Mouse (Mus musculus) splenic B cell, adult 2 months (primary cell): ENCODE data around the gene Ahr.

Source experiments
- DNase-seq: peaks from one replicate; pipeline ENCODE4 v3.0.0-alpha.2; 2011; ENCODE audit warnings: low read depth, low spot score
- H3K27me3 ChIP-seq: 2 replicates; pipeline ENCODE4 v1.6.1; 2012; ENCODE audit warnings: mild to moderate bottlenecking, low read length, moderate library complexity, mixed read lengths; ENCODE audit not compliant: control insufficient read depth, poor library complexity, insufficient read depth, severe bottlenecking
- H3K36me3 ChIP-seq: 2 replicates; pipeline ENCODE4 v1.6.1; 2012; ENCODE audit warnings: mild to moderate bottlenecking, low read length, moderate library complexity, mixed read lengths; ENCODE audit not compliant: control insufficient read depth, poor library complexity, insufficient read depth, severe bottlenecking

Ahr gene

GRCm38 (mm10) chr12:35530587-35530986 is 4.3 kb downstream of the Ahr start:
- no peak for DNase-seq

DNA sequence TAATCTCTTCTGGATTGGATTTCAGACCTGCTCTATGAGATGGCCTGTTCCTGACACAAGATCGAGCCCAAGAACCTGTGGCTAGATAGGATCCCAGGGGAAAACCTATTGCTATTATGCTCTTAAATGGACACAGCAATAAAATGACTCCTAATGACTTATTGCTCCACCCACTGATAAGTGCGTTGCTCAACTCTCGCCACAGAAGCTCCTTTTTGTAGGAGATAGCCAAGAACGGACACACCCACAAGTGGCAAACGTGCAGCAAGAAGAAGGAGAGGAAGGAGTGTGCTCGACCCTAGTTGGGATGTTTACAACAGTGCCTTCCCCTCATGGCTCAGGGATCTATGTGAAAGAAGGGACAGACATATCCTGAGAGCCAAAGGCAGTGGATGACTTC is 7.4 kb downstream of the Ahr start:
- H3K36me3 ChIP-seq = 0 out of 2 replicates have a peak, but pooled peaks cover 3% of the 10 kb centered on the region
- DNase-seq = no peak
- H3K27me3 ChIP-seq = no peaks in the 10 kb centered on the region

More at GRCm38 (mm10) chr12:35530587-35530986, 4.3 kb downstream of the Ahr start:
- Histone ChIP-seq H3K36me3 (0 out of 2 replicates have a peak, but pooled peaks cover 3% of the 10 kb centered on the region), H3K27me3 (no peaks in the 10 kb centered on the region)

DNA sequence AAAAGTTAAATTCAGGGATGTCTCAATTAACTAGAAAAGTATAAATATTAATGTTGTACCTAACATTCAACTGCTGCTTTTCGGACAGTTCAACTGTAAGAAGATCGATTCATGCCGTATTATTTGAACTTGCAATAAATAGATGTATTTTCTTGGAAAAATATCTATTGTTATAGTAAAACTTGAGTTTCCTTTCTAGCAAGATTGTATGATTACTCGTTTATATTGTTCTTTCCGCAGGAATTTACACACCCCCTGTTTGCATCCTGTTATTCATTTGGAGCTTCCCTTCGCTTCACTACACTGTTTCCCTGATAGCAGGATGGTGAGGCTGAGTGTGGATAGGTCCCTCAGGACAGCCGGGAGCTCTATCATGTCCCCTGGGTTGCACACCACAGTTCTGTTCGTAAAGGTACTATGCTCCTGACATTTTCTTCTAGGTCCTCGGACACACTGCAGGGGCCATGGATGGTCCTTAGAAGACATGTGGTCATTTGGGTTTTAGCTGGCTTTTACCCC is 12.2 kb downstream of the Ahr start:
- DNase-seq = no peak
- no peaks in the 10 kb centered on the region for H3K27me3 ChIP-seq
- H3K36me3 ChIP-seq = no peaks in the 10 kb centered on the region

DNA sequence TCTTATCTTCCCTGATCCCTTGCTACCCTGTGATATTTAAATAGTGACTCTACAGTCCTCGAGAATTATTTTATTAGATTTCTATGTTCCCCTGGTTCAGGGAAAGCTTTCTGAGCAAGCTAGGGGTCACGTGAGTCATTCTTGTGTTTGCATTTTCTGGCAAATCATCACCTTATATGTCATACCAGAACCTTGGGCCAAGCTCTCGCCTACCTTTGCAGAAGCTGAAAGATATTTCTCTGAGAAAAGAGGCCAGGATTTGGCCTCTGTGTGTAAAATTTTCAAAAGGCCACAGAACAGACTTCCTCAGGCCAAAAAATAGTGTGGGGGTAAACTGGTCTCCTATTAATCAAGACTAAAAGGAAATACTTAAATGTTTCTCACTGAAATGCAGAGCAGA is 19.2 kb downstream of the Ahr start:
- H3K27me3 ChIP-seq = no peaks in the 10 kb centered on the region
- H3K36me3 ChIP-seq = no peaks in the 10 kb centered on the region
- no peak for DNase-seq

GRCm38 (mm10) chr12:35514671-35515070 is 20.2 kb downstream of the Ahr start:
- no peaks in the 10 kb centered on the region for H3K27me3 ChIP-seq
- H3K36me3 ChIP-seq = no peaks in the 10 kb centered on the region
- no peak for DNase-seq

GRCm38 (mm10) chr12:35510711-35511110 is 24.1 kb downstream of the Ahr start:
- Histone ChIP-seq H3K36me3 (no peaks in the 10 kb centered on the region), H3K27me3 (no peaks in the 10 kb centered on the region)
- no peak for DNase-seq

- H3K27me3 ChIP-seq = no peaks in the 10 kb centered on the region
- no peaks in the 10 kb centered on the region for H3K36me3 ChIP-seq
- DNase-seq = no peak
These were observed 28.5 kb downstream of the Ahr start for GRCm38 (mm10) chr12:35506383-35506782.

DNA sequence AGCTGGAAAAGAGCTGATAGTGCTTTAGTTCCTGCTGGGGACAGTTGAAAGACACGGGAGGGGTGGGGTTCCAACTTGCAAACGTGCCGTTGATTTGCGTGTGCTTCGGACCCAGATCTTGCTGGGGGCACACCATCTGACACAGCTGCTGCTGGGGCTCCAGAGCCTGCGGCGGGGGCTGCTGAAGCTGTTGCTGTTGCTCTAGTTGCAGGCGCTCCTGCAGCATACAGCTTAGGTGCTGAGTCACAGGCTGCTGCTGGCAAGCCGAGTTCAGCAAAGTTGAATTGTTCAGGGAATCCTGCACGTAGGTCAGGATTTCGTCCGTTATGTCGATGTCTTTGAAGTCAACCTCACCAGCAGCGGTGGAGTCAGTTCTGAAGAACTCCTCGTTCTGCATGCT is 30.8 kb downstream of the Ahr start:
- H3K27me3 ChIP-seq = no peaks in the 10 kb centered on the region
- DNase-seq = no peak

GRCm38 (mm10) chr12:35503586-35503985 is 31.3 kb downstream of the Ahr start:
- no peaks in the 10 kb centered on the region for H3K27me3 ChIP-seq
- H3K36me3 ChIP-seq = no peaks in the 10 kb centered on the region
- no peak for DNase-seq

More for the DNA sequence above, 30.8 kb downstream of the Ahr start:
- no peaks in the 10 kb centered on the region for H3K36me3 ChIP-seq

- DNase-seq = no peak
- Histone ChIP-seq H3K36me3 (no peaks in the 10 kb centered on the region), H3K27me3 (no peaks in the 10 kb centered on the region)
These were observed 33.4 kb downstream of the Ahr start for GRCm38 (mm10) chr12:35501476-35501875.

DNA sequence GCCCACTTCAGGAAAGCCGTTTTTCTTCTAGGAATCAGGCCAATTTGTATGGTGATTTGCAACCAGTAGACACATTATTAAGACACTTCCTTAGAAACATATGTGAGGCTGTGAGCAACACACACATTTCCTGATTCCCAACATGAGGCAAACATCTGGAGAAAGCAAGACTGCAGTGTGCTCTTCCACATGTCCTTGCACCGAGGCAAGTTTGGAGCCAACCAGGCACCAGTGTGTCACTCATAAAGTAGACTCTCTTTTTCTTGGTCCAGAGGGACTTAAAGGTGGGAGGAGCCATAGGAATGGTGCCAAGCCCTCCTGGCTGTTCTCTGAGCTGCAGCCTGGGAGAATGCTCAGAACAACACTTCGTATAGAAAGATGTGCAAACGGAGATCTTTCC is 39.6 kb downstream of the Ahr start:
- no peaks in the 10 kb centered on the region for H3K27me3 ChIP-seq
- H3K36me3 ChIP-seq = no peaks in the 10 kb centered on the region
- no peak for DNase-seq

GRCm38 (mm10) chr12:35480764-35481163 is 54.1 kb downstream of the Ahr start:
- Histone ChIP-seq H3K27me3 (no peaks in the 10 kb centered on the region), H3K36me3 (no peaks in the 10 kb centered on the region)
- DNase-seq = no peak

- no peaks in the 10 kb centered on the region for H3K36me3 ChIP-seq
- no peak for DNase-seq
- H3K27me3 ChIP-seq = no peaks in the 10 kb centered on the region
These were observed 55.9 kb downstream of the Ahr start for GRCm38 (mm10) chr12:35478906-35479305.

GRCm38 (mm10) chr12:35463457-35463856 is 71.4 kb downstream of the Ahr start:
- H3K36me3 ChIP-seq = no peaks in the 10 kb centered on the region
- no peak for DNase-seq
- H3K27me3 ChIP-seq = no peaks in the 10 kb centered on the region

GRCm38 (mm10) chr12:35462667-35463066 is 72.2 kb downstream of the Ahr start:
- no peaks in the 10 kb centered on the region for H3K27me3 ChIP-seq
- no peaks in the 10 kb centered on the region for H3K36me3 ChIP-seq
- DNase-seq = no peak

DNA sequence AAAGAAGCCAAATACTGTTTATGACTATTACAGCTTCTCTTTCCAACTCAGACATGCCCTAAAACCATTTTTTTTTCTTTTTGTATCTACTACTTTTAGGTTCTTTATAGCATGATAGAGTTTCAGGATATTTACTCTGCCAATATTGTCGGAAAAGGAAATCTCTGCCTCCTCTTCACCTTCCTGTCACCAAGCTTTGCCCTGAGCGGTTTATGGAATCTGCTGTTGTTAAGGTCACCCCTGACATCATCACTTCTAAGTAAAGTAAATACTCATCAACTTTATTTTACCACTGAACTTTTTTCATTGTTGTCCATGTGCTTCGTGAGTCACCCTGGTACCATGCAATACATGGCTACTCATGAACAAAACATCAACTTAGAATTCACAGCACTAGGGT is 75.2 kb downstream of the Ahr start:
- DNase-seq = no peak
- H3K36me3 ChIP-seq = no peaks in the 10 kb centered on the region
- H3K27me3 ChIP-seq = no peaks in the 10 kb centered on the region
